Mouse (Mus musculus): ENCODE data around the gene Apc2. TPM values are rescaled to one million over a fixed set of nuclear protein-coding genes. Genes with fewer than 3 reads are reported as not detected.
"Not testable (repeated sequence)": the region's sequence is repeated elsewhere in the genome, so short reads cannot be mapped to it uniquely, and the experiment has no call there.

The Apc2 gene
- total RNA-seq, 2 experiments from 2014 or later = 0.87 to 0.95 TPM

DNA sequence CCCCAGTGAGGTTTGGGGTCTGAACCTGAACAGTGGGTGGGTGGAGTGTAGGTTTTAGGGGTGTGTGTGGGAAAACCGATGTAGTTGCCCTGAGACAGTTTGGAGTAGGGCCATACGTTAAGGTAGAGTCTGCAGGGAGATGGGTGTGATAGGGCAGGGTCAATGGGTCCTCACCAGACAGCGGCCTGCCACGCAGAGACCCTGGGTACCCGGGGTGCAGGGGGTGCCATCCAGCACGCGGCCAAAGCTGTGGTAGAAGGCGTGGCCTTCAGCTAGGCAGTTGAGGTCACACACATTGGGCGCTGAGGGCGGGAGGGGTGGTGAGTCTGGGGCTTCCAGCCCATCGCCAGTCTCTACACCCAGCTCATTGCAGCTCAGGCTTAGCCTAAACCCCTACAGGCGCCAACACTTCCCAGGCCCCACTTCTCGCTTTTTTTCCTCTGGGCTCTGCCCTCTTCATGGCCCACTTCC is 47.7 kb downstream of the Apc2 start:
- DNase-seq = no peak

DNA sequence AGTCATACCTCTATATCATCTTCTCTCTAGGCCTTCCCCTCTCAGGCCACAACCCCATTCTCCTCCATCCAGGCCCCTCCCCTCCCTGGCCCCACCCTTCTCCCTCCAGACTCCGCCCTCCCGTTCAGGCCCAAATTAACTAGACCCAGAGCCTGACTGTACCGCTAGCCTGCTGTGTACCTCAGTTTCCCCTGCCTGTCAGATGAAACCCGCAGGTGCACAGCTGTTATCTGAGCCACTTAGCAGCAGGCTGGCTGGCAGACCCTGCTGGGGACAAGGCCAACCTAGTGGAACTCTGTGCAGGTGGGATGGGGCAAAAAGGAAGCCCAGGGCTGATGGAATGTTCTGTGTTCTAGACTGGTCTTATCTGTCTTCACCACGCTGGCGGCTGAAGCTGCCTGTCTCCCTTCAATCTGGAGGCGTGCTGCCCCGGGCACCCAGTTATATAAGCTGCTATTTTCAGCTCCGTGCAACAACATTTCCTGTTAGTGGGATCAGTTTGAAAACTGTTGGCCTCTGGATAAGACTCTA is 48.4 kb downstream of the Apc2 start:
- no peak for DNase-seq

DNA sequence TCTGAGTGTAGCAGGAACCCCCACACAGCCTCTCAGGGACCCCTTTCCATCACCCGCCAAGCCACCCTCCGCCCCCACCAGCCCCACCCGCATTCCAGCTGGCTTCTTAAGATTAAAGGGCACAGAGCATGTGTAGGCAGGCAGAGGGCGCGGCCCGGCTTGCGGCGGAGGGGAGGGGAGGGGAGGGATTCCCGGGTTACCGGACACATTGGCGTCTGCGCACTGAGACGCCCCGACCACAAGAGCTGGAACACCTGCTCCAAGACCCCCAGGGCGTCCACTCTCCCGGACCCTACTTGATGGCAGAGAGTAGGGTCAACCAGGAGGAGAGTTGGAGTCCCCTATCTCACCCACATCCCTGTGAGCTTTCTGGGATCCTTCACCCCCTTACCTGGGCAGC is 49.3 kb downstream of the Apc2 start:
- DNase-seq = no peak

DNA sequence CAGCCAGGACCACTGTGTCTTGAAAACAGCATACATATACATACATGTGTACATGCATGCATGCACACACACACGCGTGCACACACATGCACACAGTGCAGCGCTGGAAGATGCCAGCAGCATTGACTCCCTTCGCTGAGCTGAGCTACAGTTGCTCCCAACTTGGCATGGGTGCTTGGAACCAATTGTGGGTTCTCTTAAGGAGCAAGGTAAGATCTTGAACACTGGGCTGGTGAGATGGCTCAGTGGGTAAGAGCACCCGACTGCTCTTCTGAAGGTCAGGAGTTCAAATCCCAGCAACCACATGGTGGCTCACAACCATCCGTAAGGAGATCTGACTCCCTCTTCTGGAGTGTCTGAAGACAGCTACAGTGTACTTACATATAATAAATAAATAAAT is 50.2 kb downstream of the Apc2 start:
- DNase-seq = not testable (repeated sequence)

DNA sequence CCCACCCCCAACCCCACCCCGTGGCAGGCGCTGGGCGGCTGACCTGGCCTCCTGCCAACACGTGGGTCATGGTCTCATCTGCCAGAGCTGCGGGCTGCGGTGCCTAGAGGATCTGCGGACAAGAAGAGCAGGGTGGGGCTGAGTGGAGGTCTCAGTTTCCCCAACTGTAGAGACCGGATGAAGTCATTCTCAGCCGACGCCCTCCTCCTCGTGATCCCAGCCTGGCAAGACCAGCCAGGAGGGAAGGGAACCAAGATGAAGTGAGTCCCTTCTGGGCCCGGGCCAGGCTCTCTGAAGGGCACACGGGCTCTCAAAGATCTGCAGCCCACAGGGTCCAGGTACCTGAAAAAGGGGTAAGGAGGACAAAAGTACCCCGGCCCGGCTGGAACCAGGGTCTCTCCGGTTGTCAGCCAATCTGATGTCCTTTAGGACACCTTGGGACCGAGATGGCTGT is 51.8 kb downstream of the Apc2 start:
- DNase-seq = no peak

DNA sequence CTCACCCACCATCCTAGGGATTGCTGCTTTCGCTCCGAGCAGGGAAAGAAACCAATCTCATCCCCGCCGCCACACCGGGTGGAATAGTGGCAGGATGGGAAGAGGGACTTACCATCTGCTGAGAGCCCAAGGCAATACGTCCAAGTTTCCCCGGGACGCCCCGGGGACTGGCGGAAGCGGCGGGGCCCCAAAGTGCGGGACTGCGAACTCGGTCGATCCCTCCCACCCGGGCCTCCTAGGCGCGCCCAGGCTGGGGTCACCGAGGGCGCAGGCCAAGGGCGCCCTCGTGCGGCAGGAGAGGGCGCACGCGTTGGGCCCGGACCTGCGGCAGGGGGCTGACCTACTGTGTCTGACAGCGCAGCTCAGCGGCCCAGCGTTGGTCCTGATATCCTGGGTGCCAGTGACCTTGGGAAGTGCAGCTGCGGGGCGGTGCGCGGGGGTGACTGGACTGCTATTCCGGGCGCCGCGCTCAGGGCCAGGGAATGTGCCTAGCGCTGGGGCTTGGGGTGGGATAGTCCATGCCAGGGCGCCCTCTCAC is 52.5 kb downstream of the Apc2 start, which contains the start of gene Adamtsl5:
Gene Adamtsl5, minus strand, starts transcription at position 169 of the 538 bp plus-strand sequence.
- peak; percentile 76 for DNase-seq

DNA sequence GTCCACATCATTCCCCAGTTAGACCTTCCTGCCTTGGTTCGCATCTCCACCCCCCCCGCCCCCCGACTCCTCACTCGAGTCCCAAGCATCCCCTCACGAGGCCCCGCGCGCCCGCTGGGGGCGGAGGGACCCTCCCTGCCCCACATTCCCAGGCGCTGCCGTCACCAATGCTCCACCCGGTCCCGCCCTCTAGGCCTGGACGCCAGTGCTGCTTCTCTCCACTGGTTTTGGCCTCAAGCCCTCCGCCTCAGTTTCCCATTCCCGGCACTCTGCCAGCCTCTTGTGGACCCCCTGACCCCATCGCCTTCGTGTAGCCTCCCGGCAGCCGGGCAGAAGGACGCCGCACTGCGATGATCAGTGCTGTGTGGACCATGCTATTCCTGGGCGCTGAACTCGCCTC is 53.2 kb downstream of the Apc2 start:
- DNase-seq = no peak

DNA sequence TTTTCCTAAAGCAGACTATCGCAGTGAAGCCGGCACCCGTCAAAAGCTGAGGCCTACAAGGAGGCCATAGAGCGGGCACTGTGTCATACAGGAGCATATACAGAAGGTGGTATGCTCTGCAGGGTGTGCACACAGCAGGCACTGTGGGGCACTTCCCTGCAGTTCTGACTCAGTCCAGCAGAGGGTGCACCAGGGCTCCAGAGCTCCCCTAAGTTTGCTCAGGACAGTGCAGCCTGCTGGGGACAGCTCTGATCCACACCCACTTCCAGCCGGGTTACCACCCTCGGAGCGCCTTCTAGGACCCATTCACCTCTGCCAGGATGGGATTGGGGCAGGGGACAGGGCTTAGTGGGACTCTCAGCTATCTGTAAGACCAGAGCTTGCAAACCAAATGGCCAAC is 54.5 kb downstream of the Apc2 start:
- DNase-seq = peak; percentile 91

DNA sequence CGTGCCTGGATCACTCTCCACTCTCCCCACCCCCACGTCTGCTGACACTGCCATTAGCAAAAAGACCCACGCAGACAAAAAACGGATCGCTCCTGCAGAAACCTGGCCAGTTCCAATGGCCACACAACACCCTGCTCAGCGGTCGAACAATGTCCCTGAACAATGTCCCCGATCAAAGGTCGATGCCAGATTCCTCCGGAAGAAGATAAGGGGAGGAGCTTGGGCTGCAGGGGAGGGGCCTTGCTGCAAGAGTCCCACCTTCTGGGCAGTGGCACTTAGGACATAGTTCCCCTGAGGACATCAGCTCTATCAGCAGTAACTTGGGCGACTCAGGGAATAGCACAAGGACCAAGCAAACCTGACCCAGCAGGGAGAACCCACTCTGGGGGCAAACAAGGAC is 56.1 kb downstream of the Apc2 start:
- DNase-seq = no peak

DNA sequence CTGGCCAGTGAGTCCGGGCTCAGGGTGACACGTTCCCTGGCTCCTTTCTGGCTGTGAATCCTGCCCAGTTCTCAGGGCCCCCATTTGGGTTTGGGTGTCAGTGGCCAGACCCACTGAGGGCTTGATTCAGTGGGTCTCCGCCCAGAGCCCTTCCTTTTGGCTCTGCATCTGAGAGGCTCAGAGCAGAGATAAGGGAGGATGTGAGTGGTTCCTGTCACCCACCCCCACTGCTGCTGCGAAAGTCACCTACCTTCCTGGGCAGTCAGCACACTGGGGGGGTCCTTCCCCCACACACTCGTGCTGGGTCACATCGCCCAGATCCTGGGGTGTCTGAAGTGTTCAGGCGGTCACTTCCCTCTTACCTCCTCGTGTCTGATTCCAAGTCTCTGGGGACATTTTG is 57.0 kb downstream of the Apc2 start:
- no peak for DNase-seq

DNA sequence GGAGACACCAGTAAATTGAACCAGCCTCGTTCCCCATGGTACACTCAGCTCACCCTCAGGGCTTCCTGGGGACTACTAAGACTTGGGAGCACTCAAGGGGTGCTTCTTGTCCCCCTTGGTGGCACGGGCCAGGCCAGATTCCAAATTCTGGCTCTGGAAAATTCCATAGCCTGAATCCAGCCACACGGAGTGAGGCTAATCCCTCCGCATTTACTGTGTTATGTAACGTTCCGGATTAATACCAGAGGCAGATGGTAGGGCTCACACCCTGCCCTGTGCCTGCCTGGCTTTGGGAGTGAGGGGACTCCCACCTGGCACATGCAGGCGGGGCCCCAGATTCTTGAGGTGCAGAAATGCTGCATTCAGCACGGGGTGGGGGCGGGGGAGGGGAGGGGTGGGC is 59.7 kb downstream of the Apc2 start:
- DNase-seq = no peak

DNA sequence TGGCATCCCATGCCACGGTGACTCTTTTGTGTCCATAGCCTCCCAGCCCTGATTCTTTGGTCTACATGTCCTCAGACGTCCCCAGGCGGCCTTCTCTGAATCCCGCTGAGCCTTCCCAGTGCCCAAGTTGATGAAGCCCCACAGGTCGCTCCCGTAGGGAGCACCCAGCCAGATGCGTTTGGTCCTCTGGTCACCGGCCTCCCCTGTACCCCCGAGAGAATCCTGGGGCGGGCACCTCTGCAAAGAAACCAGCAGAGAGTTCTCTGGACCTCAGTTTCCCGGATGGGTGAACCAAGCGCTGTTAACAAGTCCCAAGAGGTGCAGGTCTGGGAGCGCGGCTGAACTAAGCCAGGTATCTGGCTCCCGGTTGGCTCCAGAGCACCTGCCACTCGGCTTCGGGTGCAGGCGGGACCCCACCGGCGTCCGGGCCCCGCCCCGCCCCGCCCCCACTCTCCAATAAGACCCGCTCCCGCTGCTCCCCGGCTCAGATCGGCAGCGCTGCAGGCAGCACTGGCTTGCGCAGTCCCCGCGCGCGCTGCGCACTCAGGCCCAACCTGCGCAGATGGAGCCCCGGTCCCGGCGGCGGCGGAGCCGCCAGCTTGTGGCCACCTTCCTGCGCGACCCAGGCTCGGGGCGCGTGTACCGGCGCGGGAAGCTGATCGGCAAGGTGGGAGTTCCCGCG is 60.4 kb downstream of the Apc2 start, which contains the start of gene Plk5:
Gene Plk5, plus strand, starts transcription at position 459 of the 682 bp plus-strand sequence.
- DNase-seq = no peak

DNA sequence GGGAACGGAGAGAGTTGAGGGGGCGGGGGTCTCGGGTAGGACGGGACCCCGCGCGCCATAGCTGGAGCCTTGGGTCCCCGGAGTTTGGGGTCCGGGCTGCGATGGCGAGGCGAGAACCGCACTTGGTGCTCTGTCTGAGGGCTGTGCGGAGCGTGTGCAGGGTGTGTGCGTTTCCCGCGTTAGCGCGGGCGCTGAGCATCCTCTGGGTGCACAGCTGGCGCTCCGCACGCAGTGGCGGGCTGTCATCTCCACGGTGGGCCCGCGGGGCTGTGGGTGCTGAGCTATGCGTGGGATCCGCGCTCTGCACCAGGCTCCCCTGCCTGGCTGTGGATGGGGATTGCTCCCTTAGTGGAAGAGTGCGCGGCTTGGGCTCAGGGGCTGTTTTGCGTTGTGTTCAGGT is 61.0 kb downstream of the Apc2 start:
- DNase-seq = no peak

DNA sequence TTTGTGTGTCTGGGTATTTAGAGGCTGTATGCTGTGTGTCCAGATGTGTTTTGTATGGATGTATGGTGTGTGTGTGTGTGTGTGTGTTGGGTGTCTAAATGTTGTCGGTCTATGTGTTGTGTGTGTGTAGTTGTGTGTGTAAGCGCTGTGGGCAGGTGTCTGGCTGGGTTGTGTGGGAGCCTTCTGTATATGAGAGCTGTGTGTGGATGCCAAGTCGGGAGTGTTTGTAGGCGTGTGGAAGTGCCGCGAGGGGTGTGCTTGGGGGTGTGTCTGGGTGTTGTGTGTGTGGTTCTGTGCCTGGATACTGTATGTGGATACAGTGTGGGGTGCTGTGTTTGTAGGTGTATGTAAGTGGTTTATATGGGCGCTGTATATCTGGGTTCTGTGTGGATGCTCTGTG is 61.6 kb downstream of the Apc2 start:
- DNase-seq = no peak

DNA sequence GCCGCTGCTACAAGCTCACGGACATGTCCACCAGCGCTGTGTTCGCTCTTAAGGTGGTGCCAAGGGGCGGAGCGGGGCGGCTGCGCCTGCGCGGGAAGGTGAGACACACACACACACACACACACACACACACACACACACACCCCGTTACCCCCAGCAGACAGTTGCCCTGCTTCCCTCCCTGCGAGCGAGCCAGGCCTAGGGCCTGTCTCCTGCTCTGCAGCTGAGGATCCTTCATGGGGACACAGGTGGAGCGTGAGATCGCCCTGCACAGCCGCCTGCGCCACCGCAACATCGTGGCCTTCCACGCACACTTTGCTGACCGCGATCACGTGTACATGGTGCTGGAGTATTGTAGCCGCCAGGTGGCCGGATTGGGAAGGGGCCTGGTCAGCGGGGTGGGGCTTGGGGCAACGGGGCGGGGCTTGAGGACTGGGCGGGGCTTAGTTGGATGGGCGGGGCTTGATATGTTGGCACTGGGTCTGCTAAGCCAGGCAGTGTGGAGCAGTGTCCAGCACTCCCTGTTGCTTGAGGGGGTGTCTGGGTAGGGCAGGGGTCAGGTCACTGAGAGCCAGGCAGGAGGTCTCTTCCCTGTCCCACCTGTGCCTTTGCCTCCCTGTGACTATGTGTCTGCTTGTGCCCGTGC is 62.3 kb downstream of the Apc2 start:
- DNase-seq = no peak

DNA sequence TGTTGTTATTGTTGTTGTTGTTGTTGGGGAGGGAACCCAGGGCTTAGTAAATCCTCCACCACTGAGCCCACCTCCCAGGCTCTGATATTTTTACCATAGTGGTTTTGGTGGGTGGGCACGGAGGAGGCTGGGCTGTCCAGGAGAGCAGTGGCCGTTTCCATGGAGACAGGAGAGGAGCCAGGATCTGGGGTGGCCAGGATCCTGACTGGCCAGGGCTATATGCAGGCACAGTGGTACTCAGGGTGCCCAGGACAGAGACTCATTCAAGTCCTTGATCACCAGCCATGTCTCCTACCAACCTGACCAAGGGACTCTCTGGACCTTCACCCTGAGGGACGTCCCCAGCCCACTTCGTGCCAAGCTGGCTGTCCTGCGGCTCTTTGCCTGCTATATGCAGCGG is 68.0 kb downstream of the Apc2 start:
- no peak for DNase-seq

DNA sequence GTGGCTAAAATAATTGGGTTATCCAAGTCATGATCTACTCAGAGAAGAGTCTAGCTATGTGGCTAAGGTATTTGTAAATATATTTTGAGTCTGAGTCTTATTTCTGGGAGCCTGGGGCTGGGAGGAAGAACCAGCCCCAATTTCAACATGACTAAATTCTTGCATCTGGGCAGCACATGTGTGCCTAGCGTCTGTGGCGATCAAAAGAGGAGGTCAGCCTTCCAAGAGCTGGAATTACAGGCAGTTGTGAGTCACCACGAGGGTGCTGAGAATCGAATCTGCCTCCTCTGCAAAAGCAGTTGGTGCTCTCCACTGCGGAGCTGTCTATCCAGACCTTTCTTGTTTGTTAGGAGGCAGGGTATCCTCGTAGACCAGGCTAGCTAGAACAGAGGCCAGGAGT is 70.0 kb downstream of the Apc2 start:
- no peak for DNase-seq

Small RNA genes within 50 kb of the gene (microRNA-seq; reads per million reads assigned to microRNA genes)
- 0 reads per million in 2 experiments for gene Mir6911

Other genes starting within 250 kb of the Apc2 start
- gene Gpx4, start 248.8 kb upstream of the Apc2 start, total RNA-seq (2021) = 100 to 1,000 TPM; 380 to 398 TPM
- 10 to 100 TPM in 1 of 2 experiments, 1 to 10 TPM in 1; 7.7 to 11.6 TPM for gene Sbno2, start 190.4 kb upstream of the Apc2 start, total RNA-seq (2021)
- 100 to 1,000 TPM; 105 to 110 TPM for gene Stk11, start 180.2 kb upstream of the Apc2 start, total RNA-seq (2021)
- gene Atp5d, start 157.3 kb upstream of the Apc2 start, total RNA-seq (2021) = 100 to 1,000 TPM; 576 to 659 TPM
- gene Cbarp, start 155.1 kb upstream of the Apc2 start, total RNA-seq (2021) = 1 to 10 TPM; 2.3 to 3.2 TPM
- 10 to 100 TPM; 34.3 to 62.7 TPM for gene Midn, start 147.7 kb upstream of the Apc2 start, total RNA-seq (2021)
- gene Cirbp, start 130.0 kb upstream of the Apc2 start, total RNA-seq (2021) = 10 to 100 TPM; 84.3 to 88.4 TPM
- gene 1600002K03Rik, start 123.0 kb upstream of the Apc2 start, total RNA-seq (2021) = 1 to 10 TPM; 3.9 to 5.5 TPM
- gene Efna2, start 116.5 kb upstream of the Apc2 start, total RNA-seq (2021) = 1 to 10 TPM; 1.1 to 1.9 TPM
- gene Mum1, start 69.5 kb upstream of the Apc2 start, total RNA-seq (2021) = 10 to 100 TPM; 26.4 to 31.3 TPM
- 100 to 1,000 TPM; 371 to 457 TPM for gene Ndufs7, start 46.9 kb upstream of the Apc2 start, total RNA-seq (2021)
- gene Gamt, start 35.0 kb upstream of the Apc2 start, total RNA-seq (2021) = 100 to 1,000 TPM; 342 to 351 TPM
- gene Dazap1, start 34.5 kb upstream of the Apc2 start, total RNA-seq (2021) = 10 to 100 TPM; 67.8 to 81.0 TPM
- 100 to 1,000 TPM; 952 to 954 TPM for gene Rps15, start 3.5 kb upstream of the Apc2 start, total RNA-seq (2021)
- 10 to 100 TPM; 10.5 to 13.1 TPM for gene 2310011J03Rik, start 24.6 kb downstream of the Apc2 start, total RNA-seq (2021)
- 1 to 10 TPM in 1 of 2 experiments, under 1 TPM in 1; 0.75 to 1.5 TPM for gene Pcsk4, start 33.5 kb downstream of the Apc2 start, total RNA-seq (2021)
- gene Reep6, start 34.0 kb downstream of the Apc2 start, total RNA-seq (2021) = 1 to 10 TPM; 2.1 to 2.4 TPM
- gene Adamtsl5, start 52.4 kb downstream of the Apc2 start, total RNA-seq (2021) = 10 to 100 TPM; 15.2 to 20.4 TPM
- gene Plk5, start 60.5 kb downstream of the Apc2 start, total RNA-seq (2021) = not detected
- 10 to 100 TPM in 1 of 2 experiments, 1 to 10 TPM in 1; 8.9 to 12.2 TPM for gene Mex3d, start 91.7 kb downstream of the Apc2 start, total RNA-seq (2021)
- gene Mbd3, start 103.6 kb downstream of the Apc2 start, total RNA-seq (2021) = 100 to 1,000 TPM; 107 to 120 TPM
- 100 to 1,000 TPM; 725 to 806 TPM for gene Uqcr11, start 110.9 kb downstream of the Apc2 start, total RNA-seq (2021)
- 10 to 100 TPM; 33.0 to 43.2 TPM for gene Tcf3, start 137.7 kb downstream of the Apc2 start, total RNA-seq (2021)
- gene Onecut3, start 198.9 kb downstream of the Apc2 start, total RNA-seq (2021) = not detected
- not detected for gene Atp8b3, start 243.1 kb downstream of the Apc2 start, total RNA-seq (2021)

All from gastrocnemius, postnatal 10 days (tissue).